Mouse (Mus musculus): ENCODE data around the gene Kl.

- TF ChIP-seq CTCF (IDR thresholded peaks at IDR 0.05; ENCODE audit: control insufficient read depth, insufficient read depth, insufficient replicate concordance, low read depth, low read length) (no peak), POLR2A (IDR thresholded peaks at IDR 0.05; ENCODE audit: control insufficient read depth, low read depth, low read length) (no peak)
Measured at GRCm38 (mm10) chr5:150915080-150916055, 37.0 kb upstream of the Kl start.
